Mouse (Mus musculus) olfactory bulb, adult 2 months (tissue): ENCODE results near the gene Pde2a.

ENCODE experiments used
- CTCF ChIP-seq: fragments of 200-500 bp; IDR thresholded peaks from 2 replicates; pipeline ENCODE4 v1.5.1; 2012; ENCODE audit warnings: low read depth, mild to moderate bottlenecking, low read length, moderate library complexity; ENCODE audit not compliant: insufficient read depth
- POLR2A ChIP-seq: fragments of 200-500 bp; IDR thresholded peaks from 2 replicates; pipeline ENCODE4 v1.6.1; 2012; ENCODE audit warnings: mild to moderate bottlenecking, low read depth, low read length, moderate library complexity; ENCODE audit not compliant: insufficient read depth

- no peak for TF ChIP-seq POLR2A
- no peak for TF ChIP-seq CTCF
These were observed 87.7 kb downstream of the Pde2a start for GRCm38 (mm10) chr7:101509212-101509611.
